Mouse (Mus musculus): Measurements from ENCODE around the gene Tram2. TPM values are rescaled to one million over a fixed set of nuclear protein-coding genes. Genes with fewer than 3 reads are reported as not detected.

Tram2 gene
- total RNA-seq, 2 experiments from 2014 or later: 12.1 to 15.3 TPM

DNA sequence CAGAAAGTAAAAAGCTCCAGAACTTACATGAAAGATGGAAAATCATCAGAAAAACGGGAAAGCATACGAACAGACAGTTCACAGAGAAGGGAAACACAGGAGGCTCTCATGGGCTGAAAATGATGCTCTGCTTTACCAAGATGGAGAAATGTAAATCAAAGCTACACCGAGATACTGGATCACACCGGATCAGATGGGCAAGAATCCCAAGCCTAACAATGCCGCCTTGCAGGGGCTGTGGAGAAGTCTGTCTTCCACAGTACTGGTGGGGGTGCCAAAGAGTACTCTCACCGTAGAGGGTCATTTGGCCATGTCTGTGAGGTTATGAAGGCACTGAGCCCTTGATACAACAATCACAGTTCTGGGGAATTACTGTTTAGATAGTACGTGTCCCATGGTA is 52.5 kb downstream of the Tram2 start:
- intact Hi-C loops (cut with DNase I): no loop called here
- DNase-seq: no peak

DNA sequence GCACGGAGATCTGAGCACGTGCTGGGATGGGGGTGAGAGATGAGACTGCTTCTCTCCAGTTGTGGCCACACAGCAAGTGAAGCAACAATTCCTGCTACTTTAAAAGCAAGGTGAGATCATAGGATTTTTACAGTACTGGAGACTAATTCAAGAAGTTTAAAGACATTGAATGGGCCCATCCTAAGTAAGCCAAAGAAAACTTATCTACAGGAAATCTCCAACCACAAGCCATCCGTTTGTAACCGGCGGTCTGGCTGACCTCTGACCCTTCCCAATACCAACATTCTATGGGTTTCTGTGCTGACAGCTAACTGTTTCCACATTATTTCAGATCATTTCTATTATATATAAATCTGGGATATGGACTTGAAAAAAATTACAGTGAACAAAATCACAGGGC is 53.8 kb downstream of the Tram2 start:
- no peak for DNase-seq
- intact Hi-C loops (cut with DNase I): no loop called here

DNA sequence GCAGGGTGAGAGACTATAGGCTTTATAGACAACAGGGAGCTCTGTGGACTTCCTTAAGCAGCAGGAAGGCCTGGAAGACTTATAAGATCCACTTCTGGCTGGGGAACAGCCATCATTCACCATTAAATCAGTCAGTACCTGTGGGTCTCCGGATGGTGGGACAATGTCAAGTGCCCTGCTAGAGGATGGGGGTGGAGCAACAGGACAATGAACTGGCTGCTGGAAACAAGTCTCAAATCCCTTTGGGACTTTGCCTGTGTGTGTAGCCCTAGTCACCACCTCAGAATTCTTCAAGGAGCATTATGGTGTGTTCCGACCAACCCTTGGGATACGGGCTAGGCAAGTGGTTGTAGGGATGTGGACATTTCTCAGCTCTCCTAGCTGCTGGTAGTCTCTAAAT is 55.9 kb downstream of the Tram2 start:
- intact Hi-C loops (cut with DNase I): no loop called here
- no peak for DNase-seq

DNA sequence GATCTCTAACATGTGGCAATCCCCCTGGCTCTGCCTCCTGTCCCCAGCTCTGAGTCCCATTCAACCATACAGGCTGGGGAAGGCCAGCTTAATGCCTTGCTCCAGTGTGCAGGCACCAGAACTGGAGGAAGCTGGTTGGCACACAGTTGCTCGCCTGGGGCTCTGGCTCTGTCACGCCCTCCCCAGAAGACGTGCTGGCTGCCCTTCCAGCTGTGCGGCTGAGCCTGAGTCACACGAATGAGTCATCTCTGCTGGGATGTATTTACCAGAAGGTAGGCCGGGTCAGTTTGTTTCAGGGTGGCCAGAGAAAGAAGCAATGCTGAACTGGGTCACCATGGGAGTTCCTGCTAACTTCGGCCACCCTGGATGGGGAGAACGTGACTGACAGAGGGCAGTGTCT is 64.6 kb downstream of the Tram2 start:
- peak; percentile 79 to 83 for DNase-seq
- intact Hi-C loops (cut with DNase I): no loop called here

DNA sequence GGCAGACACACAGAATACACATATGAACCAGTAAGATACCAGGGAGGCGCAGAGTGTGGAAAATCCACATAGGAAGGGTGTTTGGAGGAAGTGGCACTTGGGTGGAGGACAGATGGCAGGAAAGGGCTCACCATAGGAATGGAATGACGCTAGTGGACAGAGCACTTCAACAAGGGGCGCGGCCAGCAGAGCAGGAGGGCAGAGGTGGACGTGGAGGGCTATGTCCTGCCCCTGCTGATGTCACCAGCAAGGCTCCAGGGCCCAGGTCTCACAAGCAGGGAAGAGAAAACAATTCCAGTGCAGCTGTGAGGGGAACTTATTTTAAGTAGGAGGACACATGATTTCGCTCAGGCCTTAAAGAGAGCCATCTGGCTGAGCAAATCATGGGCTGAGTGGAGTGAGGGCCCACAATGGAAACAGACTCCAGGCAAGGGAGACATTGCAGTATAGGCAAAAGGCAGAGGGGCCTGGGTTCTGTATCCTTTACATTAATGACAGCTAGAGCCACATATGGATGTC is 68.7 kb downstream of the Tram2 start:
- peak in 1 of 2 experiments; percentile 37 for DNase-seq
- intact Hi-C loops (cut with DNase I): no loop called here

DNA sequence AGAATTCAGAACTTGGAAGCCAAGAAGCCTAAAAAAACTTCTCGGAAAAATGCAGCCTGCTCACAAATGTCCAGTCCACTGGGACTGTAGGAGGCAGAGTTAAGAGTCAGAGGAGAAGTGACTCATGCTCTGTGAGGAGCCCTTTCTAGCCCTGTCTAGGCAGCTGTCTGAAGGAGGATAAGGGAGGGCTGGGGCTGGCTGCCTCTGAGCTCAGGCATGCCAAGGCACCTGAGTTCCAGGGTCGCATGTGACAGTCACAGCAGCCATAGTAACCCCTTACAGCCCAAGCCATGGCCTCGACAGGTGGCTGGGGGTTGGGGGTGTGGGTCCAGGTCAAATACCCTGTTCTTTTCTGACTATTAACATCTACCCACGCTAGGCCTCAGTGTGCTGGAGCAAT is 70.1 kb downstream of the Tram2 start:
- peak; percentile 65 to 68 for DNase-seq
- intact Hi-C loops (cut with DNase I): no loop called here

DNA sequence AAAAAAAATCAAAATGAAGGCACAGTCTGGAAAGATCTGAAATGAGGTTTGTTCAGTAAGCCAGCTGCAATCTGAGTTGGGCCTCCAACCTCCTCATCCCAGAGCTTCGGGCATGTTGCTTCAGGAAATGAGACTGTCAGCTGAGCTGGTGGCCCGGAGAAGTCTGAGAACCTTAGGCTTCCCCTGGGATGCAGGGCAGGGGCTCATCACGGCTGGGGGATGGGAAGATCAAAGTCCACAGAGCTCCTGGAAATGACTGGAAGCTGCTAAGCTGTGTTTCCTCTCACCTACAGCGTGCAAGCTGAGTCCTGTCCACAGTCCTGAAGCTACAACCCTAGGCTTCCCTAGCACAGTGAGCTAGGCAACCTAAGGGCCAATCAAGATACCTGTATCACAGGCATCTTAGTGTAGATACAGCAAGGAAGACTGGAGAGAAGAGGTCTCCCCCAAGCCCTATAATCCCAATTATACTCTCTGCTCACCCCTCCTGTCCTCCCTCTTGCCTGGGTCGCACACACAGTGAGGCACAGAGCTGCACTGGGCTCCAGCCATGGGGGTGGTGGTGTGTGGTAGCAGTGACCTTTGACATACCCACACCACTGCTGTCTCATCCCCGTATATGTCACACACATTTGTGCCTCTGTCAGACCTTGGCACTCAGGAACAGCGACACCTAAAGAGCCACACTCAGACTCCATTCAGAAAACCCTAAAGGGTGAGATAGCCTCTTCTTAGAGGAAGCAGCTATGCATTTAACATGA is 70.9 kb downstream of the Tram2 start:
- intact Hi-C loops (cut with DNase I): no loop called here
- no peak for DNase-seq

DNA sequence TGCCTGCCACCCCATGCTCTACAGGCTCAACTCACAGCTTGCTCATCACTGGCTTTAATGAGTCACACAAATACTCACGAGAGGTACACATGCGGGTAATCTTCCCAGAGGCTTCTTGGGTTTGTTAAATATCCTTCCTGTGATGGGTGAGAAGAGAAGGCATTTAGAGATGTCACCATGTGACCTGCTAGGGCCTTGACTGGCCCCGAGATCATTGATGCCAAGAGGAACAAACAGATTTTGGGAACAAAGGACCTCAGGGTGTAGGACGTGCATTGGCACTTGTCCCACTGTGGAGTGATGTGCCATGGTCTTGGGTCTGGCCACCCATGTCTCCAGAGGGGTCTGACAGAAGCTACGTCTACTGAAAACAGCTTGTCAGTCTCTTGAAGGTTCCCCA is 72.3 kb downstream of the Tram2 start:
- no peak for DNase-seq
- intact Hi-C loops (cut with DNase I): no loop called here

DNA sequence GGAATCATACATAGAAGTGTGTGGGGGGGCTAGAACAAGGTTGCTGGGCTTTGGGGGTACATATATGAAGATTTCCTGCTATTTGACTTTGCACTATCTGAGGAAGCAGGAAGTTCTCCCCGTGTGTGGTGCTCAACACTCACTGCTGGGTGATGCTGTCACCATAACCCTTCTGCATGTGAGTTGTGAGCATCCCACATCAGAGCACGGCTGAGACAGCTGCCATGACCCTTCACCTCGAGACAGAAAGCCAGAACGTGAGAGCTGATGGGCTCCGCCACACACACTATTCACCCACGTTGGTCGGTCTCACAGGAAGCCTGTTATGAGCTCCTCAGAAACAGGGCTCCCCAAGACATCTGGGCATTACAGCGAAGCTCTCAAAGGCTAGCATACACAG is 74.4 kb downstream of the Tram2 start:
- intact Hi-C loops (cut with DNase I): loop anchor here (5.0 kb wide), 2 partner anchors 98 to 158 kb away; no protein-coding TSS in a partner anchor
- DNase-seq: no peak

DNA sequence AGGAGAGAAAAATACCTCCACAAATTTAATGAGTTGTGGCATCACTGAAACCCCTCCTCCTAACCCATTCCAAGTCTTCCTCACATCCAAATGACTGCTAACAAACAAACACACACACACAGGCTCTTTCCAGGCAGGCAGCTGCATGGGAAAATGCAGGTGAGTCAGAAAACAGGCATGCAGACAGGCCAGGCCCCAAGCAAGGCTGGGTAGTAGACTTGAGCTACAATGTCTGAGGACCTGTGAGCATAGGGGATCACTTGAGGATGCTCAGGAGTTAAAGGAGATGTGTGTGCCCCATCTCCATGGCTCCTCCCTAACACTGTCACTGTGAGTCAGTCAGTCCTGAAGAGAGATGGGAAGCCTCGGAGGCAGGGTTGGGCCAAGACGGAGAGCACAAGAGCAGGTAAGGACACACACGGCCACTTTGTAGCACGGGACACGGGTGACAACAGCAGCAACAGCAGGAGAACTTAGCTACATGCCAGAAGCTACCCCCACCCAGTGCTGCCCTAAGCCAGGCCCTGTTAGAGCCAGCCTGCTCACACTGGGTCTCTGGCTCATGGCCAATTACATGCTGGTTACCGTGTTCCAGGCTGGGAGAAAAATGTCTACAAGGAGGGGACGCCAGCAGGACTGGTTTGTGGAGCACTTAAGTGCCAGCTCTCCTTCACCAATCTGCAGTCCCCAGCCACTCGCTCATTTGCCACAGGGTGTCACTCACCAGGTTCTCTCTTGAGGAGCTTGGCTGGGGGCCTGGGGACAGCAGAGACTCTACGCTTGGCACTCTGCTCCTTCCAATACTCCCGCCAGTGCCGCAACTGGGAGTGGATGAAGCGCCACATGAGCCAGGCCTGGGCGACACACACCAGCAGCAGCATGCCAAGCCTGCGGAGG is 76.5 kb downstream of the Tram2 start:
- intact Hi-C loops (cut with DNase I): loop anchor here (5.0 kb wide), 2 partner anchors 100 to 160 kb away; no protein-coding TSS in a partner anchor
- peak; percentile 57 to 69 for DNase-seq

DNA sequence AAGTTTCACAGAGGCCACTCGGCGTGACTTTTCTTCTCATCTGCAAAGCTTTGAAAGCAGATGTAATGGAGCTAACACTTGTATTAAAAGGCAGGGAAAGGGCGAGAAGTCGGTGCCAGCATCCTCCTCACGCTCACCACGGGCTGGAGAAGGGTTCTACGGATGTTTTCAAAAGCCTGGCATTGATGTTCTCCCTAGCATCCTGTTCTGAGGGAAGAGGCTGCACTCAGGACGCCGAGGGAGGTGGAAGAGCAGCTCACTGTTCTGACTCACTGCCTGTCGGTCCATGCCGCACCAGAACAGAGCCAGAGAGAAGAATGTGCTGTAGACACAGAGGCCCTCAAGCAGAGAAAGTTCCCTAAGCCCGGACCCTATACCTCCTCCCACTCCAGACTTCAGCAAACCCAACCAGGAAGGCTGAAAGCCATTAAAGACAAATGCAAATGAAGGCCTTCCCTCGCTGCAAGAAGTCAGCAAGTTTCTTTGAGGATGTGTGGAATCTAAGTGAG is 81.1 kb downstream of the Tram2 start:
- no peak for DNase-seq

DNA sequence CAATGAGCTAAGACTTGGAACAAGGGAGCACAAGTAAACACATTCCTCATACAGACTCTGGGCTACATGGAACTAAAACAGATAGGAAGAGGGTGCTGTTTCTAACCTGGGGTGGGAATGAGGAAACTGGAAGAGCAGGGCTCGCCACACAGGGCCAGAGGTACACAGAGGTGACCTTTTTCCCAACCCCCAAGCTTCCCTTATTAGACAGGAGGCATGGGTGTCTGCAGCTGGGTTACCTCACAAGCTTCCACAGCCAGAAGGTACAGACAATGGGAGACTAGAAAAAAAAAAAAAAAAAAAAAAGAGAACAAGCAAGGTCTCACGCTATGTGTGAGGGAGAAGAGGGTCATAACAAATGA is 81.7 kb downstream of the Tram2 start:
- DNase-seq: peak in 1 of 2 experiments; percentile 30
- intact Hi-C loops (cut with DNase I): loop anchor here (5.0 kb wide), 1 partner anchor 80 kb away; the partner anchor contains the start of gene Tram2

More for the DNA sequence above, 81.1 kb downstream of the Tram2 start:
- intact Hi-C loops (cut with DNase I): loop anchor here (5.0 kb wide), 1 partner anchor 79 kb away; the partner anchor contains the start of gene Tram2

DNA sequence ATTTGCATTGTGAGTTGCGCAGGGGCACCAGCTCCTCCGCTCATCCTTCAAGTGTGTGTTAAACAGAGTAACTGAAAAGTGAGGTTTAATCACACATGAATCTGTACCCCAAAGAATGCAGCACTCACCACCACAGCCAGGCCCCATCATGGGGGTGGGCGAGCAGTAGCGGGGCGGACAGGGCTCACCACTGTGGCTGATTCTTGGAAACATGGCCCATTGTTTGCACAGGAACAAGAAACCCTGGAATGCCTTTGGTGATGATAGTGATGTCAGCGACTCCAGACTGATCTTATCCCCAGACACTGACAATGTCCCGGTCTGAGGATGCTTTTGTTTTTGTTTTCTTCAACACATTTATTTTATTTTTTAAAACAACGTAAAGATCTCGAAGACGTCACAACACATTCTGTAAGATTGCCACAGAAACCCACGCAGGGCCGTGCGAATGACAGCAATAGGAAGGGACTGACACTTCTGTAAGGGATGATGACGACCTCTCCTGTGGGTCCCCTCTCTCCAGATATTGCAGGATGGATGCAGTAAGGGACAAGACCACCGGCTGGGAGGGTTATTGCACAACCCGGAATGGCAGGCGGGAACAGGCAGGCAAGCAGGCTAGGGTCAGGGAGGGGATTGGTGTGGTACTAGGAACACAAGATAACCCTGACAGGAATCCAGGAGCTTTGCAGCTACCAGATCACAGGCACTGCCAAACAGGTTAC is 82.3 kb downstream of the Tram2 start:
- DNase-seq: no peak
- intact Hi-C loops (cut with DNase I): loop anchor here (5.0 kb wide), 1 partner anchor 81 kb away; the partner anchor contains the start of gene Tram2

DNA sequence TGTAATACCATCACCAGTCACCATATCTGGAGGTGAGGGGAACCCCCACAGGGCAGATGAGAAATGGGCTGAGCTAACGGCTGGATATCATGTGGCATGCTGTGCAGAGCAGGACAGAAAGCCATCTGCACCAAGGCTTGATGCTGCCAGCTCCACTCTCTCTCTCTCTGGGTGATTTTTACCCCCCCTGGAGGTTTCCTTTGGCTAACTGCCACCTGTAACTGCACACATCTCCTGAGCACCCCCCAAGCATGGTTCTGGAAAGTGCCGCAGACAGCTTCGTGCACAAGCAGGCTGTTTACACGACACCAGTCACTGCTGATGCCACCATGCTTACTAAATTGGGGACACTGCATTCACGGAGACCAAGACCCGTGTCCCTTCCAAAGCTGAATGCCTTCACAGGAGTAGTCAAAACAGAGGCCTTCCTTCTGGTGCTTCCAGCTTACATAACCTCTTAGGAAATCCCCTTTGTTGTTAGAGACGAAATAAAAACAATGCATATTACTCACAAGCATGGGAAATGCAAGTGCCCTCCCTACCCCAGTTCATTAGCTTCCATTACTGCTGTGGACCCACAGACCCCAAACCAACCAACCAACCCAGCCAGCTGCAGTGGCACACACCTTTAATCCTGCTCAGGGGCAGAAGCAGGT is 83.6 kb downstream of the Tram2 start:
- intact Hi-C loops (cut with DNase I): loop anchor here (5.0 kb wide), 1 partner anchor 82 kb away; the partner anchor contains the start of gene Tram2
- DNase-seq: peak; percentile 42 to 49

DNA sequence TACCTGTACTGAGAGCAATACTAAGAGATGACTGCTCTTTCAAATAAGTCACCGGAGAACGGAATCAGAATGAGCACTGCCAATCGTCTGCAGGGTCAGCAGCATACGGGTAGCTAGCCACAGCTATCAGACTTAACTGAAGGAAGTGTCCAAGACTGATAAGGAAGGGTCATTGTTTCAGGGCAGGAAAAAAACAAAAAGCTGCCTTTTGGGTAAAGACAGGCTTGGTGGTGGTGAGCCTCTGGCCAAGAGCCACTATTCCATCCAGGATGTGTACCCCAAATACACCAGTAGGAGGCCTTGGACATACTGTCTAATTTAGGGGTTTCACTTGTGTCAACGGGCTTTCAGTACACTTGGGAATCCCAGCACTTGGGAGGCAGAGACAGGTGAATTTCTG is 84.7 kb downstream of the Tram2 start:
- no peak for DNase-seq
- intact Hi-C loops (cut with DNase I): no loop called here

DNA sequence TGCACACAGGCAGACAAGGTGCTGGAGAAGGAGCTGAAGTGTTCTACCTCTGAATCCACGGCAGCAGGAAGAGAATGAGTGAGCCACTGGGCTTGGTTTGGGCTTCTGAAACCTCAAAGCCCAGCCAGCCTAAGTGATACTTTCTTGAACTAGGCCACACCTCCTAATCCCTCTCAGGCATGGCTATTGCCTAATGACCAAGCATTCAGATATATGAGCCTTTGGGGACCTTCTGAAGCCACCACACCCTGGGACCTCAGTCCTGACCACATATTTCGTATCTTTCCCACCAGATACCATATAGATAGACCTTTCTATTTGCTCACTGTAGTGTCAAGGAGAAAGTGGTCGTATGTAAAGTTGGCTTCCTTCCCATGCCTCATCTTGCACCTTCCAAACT is 85.3 kb downstream of the Tram2 start:
- intact Hi-C loops (cut with DNase I): no loop called here
- DNase-seq: no peak

DNA sequence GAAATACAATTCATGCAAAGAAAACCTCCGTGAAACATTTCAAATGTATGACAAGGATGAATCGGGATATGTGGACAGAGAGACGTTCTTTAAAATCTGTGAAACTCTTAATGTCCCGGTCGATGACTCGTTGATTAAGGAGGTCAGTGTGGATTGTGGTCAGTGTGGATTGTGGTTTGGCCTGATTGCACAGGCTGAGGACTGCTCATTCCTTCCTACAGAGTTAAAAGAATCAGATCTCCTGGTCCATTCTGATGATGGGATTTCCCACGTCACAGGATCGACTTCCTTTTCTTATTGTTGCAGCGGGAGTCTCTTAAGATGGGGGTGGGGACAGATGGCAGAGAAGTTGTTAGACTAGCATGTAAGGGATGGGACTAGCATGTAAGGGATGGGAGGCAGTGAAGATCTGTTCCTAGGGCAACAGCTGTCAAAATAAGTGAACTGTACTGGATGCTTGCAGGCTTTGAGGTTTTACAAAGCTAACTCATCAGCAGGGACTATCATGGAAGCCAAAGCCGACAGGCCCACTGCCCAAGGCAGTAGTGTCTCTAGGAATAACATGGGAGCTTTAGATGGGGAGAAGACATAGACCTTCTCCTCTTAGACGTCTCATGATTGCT is 89.5 kb downstream of the Tram2 start:
- intact Hi-C loops (cut with DNase I): no loop called here
- DNase-seq: no peak

DNA sequence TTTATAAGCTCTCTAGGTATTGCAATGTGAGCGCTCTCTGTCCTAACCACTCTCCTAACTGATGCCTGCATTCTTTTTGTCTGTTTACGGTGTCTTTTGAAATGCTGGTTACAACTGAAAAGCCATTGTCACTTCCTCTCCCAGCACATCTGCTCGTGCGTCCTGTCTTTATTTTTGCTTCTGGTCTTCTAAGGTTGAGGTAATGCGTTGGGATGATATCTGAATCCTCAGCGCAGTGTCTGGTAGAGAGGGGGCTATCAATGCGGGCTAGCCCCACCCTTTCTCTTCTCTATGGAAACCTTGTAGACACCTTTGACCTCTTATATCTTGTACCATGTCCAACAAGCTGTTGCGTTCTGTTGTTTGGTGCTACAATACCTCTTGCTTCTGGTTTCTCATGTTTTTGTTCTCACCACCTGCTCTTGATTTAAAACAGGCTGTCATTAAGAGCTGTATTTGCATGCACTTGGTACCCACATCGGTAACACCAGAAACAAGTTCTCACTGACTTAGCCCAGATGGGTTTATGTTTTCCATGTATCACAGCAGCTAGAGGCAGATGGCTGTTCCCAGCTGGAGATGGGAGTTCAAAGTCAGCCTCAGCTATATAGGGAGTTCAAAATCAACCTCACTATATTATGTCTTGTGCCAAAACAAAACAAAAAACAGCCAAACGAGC is 92.5 kb downstream of the Tram2 start:
- DNase-seq: no peak
- intact Hi-C loops (cut with DNase I): no loop called here

DNA sequence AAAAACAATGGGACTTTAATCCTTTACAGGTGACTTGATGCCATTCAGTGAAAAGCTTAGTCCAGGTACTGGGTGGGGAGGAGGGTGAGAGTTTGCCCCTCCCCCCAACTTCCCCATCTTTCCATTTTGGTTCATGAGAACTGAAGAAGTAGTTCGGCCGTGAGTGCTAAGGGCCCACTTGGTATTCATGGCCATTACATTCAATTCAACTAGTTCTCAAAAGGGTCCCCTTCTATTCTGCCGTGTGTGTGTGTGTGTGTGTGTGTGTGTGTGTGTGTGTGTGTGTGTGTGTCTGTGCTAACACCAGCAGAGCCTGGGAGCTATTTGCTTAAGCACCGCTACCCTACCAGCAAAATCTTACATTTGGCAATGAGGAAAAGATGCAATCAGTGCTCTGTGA is 94.4 kb downstream of the Tram2 start:
- no peak for DNase-seq
- intact Hi-C loops (cut with DNase I): no loop called here
